Mouse (Mus musculus) CD4-positive naive resting alpha-beta T cell, adult 57 days (primary cell): ENCODE data around the gene Arv1. TPM values are rescaled to one million over a fixed set of nuclear protein-coding genes. Genes with fewer than 3 reads are reported as not detected.

Experiments
- total RNA-seq: library from RNA; stranded (reverse); gene quantifications from one replicate; pipeline ENCODE4 v1.2.4, GENCODE M21; 2023

Gene Arv1
- total RNA-seq = 36.2 TPM

GRCm38 (mm10) chr8:124721862-124722515 lies at the start of gene Arv1, which contains the start of gene Ttc13:
Arv1 (plus strand) TSS chr8:124722139.
Ttc13 (minus strand) TSS chr8:124721983.

GRCm38 (mm10) chr8:124751709-124752173 lies 29.8 kb downstream of the Arv1 start, which contains the start of gene Fam89a:
Fam89a (minus strand) TSS chr8:124751832.

Other genes starting within 250 kb of the Arv1 start
- 44.8 TPM for gene Cog2, start 201.4 kb upstream of the Arv1 start, total RNA-seq
- gene Agt, start 152.4 kb upstream of the Arv1 start, total RNA-seq = not detected
- gene Capn9, start 146.0 kb upstream of the Arv1 start, total RNA-seq = not detected
- 8.4 TPM for gene 2310022B05Rik, start 58.8 kb upstream of the Arv1 start, total RNA-seq
- 237 TPM for gene Ttc13, start 156 bp upstream of the Arv1 start, total RNA-seq
- gene Fam89a, start 29.7 kb downstream of the Arv1 start, total RNA-seq = 0.59 TPM
- gene Trim67, start 71.0 kb downstream of the Arv1 start, total RNA-seq = not detected
- 61.8 TPM for gene Gnpat, start 140.9 kb downstream of the Arv1 start, total RNA-seq
- gene 2810004N23Rik, start 141.0 kb downstream of the Arv1 start, total RNA-seq = 24.6 TPM
- 13.9 TPM for gene Exoc8, start 175.6 kb downstream of the Arv1 start, total RNA-seq
- 35.0 TPM for gene Sprtn, start 175.7 kb downstream of the Arv1 start, total RNA-seq
- gene Egln1, start 227.2 kb downstream of the Arv1 start, total RNA-seq = 37.8 TPM